Mouse (Mus musculus) MEL-GATA-1-ER (cell line): ENCODE measurements around the gene Psmc1.

Experiments
- DNase-seq: peaks from one replicate; pipeline ENCODE4 v3.0.0-alpha.2; 2012; ENCODE audit warnings: low read depth; ENCODE audit errors: extremely low read depth

Gene Psmc1

GRCm38 (mm10) chr12:100172481-100172880 is 62.5 kb downstream of the Psmc1 start:
- DNase-seq, result no peak
